In the genomic region with DNA sequence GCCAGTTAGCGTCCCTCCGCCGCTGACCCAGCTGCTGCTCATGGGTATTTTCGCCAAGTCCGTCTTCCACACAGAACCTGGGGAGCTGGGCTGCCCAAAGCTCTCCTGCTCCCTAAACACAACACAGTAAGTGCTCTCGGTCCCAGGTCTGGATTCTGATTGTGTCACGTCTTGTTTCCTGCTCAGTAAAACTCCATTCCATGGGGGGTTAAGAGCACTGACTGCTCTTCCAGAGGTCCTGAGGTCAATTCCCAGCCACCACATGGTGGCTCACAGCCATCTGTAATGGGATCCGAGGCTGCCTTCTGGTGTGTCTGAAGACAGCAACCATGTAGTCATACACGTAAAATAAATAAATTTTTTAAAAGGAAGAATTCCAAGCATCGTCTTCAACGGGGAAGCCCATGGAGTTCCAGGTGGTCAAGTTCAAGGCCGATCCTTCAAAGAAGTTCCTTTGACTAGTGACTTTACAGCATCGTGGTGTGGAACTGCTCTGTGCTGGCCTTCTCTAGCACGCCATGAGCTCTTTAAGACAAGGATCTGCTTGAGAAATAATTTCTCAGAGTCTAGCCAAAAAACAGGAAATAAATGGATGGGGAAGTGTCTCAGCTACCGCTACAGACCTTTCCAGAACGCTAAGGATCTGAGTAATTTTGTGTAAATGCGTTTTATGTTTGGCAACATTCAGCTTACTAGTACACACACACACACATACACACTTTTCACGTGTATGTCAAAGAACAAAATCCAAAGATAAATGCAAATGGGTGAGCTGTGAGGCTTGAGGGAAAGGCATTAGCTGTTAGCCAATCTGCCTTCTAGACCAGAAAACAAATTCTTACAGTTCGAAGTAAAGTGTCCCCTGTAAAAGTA, we compare ENCODE assay signal across 24 mouse cellular contexts. TPM values are rescaled to one million over a fixed set of nuclear protein-coding genes. Genes with fewer than 3 reads are reported as not detected.
DNase-seq lines count a peak whose midpoint lies in the region; ATAC-seq lines count a peak whose summit lies in the region.
"Had no signal": no experiment of that assay in that cellular context is flagged by ENCODE, and none has a peak within 500 bp of the region (broad histone marks: within the 10 kb centered on the region; RNA-seq: fewer than 3 reads in every experiment).

No protein-coding gene starts in this region.

- 89% methylated on average over 19 of the region's 19 CpGs for WGBS in hindbrain, embryonic 11.5 days

- 0 out of 2 replicates have a peak, but pooled peaks have one; percentile 37 for ATAC-seq in common myeloid progenitor, adult 5-6 weeks (replicated peaks; ENCODE audit: low read depth, poor library complexity, severe bottlenecking)
- peak; percentile 71 for ATAC-seq in megakaryocyte, adult 5-6 weeks (ENCODE audit: poor library complexity, severe bottlenecking)
- ATAC-seq in hindbrain, embryonic 11.5 days (ENCODE audit: low FRiP score): no peak
- ATAC-seq: CD4-positive, CD25-positive, alpha-beta regulatory T cell, adult 4 months; forebrain, embryonic 15.5 days; intestine, postnatal 0 days had no signal

- 0 out of 2 replicates have a peak, but pooled peaks cover 2% of the 10 kb centered on the region for H3K36me3 ChIP-seq in hindbrain, embryonic 11.5 days (ENCODE audit: control insufficient read depth, insufficient read depth, low read length)

- H3K27me3 ChIP-seq in hindbrain, embryonic 11.5 days (ENCODE audit: control insufficient read depth, insufficient read depth, low read length): no peaks in the 10 kb centered on the region
- H3K27me3 ChIP-seq: embryonic facial prominence, embryonic 13.5 days; forebrain, embryonic 12.5 days; forebrain, embryonic 15.5 days; hindbrain, embryonic 12.5 days; hindbrain, embryonic 15.5 days had no signal

- H3K4me3 ChIP-seq in hindbrain, embryonic 11.5 days (ENCODE audit: low read depth, low read length): no peak overlapping the region
- H3K4me3 ChIP-seq: embryonic facial prominence, embryonic 10.5 days; embryonic facial prominence, embryonic 13.5 days; erythroblast, embryonic 14.5 days; forebrain, embryonic 12.5 days; forebrain, embryonic 15.5 days; hindbrain, embryonic 12.5 days; hindbrain, embryonic 15.5 days had no signal

- no peaks in the 10 kb centered on the region for H3K4me1 ChIP-seq in hindbrain, embryonic 11.5 days (replicated peaks; ENCODE audit: control insufficient read depth, insufficient read depth, low read length)
- H3K4me1 ChIP-seq: embryonic facial prominence, embryonic 13.5 days; forebrain, embryonic 12.5 days; forebrain, embryonic 15.5 days; hindbrain, embryonic 12.5 days; hindbrain, embryonic 15.5 days had no signal

- H3K4me2 ChIP-seq in hindbrain, embryonic 11.5 days (replicated peaks; ENCODE audit: low read depth, low read length): no peak overlapping the region
- H3K4me2 ChIP-seq: embryonic facial prominence, embryonic 13.5 days; forebrain, embryonic 12.5 days; forebrain, embryonic 15.5 days; heart, embryonic 11.5 days; hindbrain, embryonic 12.5 days; hindbrain, embryonic 15.5 days had no signal

- H3K9me3 ChIP-seq in hindbrain, embryonic 11.5 days (ENCODE audit: control insufficient read depth, low read length): no peaks in the 10 kb centered on the region
- H3K9me3 ChIP-seq: embryonic facial prominence, embryonic 10.5 days; embryonic facial prominence, embryonic 13.5 days; forebrain, embryonic 12.5 days; forebrain, embryonic 15.5 days; hindbrain, embryonic 12.5 days; hindbrain, embryonic 15.5 days had no signal

- no peak overlapping the region for H3K9ac ChIP-seq in hindbrain, embryonic 11.5 days (ENCODE audit: low read depth, low read length)
- H3K9ac ChIP-seq: embryonic facial prominence, embryonic 13.5 days; forebrain, embryonic 12.5 days; forebrain, embryonic 15.5 days; hindbrain, embryonic 12.5 days; hindbrain, embryonic 15.5 days had no signal

- DNase-seq in kidney, postnatal 10 days: peak; percentile 10
- no peak for DNase-seq in kidney, postnatal 36 days
- no peak for DNase-seq in adrenal gland, adult 18-20 months (ENCODE audit: low spot score in 2 of 2)
- no peak for DNase-seq in adrenal gland, adult 2 months
- no peak for DNase-seq in hindbrain, embryonic 11.5 days (ENCODE audit: low spot score)
- DNase-seq: adrenal gland, adult 8-10 months; adrenal gland, postnatal 25 days; cerebellum, adult 18-20 months; cerebellum, adult 9-10 months; cerebellum, postnatal 14 days; embryo, embryonic 11 days; gastrocnemius, postnatal 25 days had no signal

- H3K27ac ChIP-seq in hindbrain, embryonic 11.5 days (ENCODE audit: low read depth, low read length): no peak overlapping the region
- H3K27ac ChIP-seq: embryonic facial prominence, embryonic 10.5 days; embryonic facial prominence, embryonic 13.5 days; forebrain, embryonic 12.5 days; forebrain, embryonic 15.5 days; hindbrain, embryonic 12.5 days; hindbrain, embryonic 15.5 days had no signal

RNA-seq across cellular contexts. Expression of a gene that starts 26.0 kb away (rescaled TPM):
- 67.0 and 76.1 TPM in 2 replicates for total RNA-seq in common myeloid progenitor, adult 5-6 weeks (2017)
- 86.3 and 89.1 TPM in 2 replicates for total RNA-seq in megakaryocyte, adult 5-6 weeks (2015)
- total RNA-seq in megakaryocyte, adult 5-6 weeks (2017): 80.3 and 117 TPM in 2 replicates
- total RNA-seq in adrenal gland, adult 18-20 months (2021): 10 to 100 TPM; 48.2 to 54.8 TPM
- 10 to 100 TPM; 47.0 to 55.4 TPM for total RNA-seq in adrenal gland, adult 2 months (2021)
- polyA plus RNA-seq in adrenal gland, adult 2 months (2012; rRNA removed): 145 and 155 TPM in 2 replicates
- 76.6 and 87.8 TPM in 2 replicates for polyA plus RNA-seq in hindbrain, embryonic 11.5 days (2014; fragmentation: Nextera tagmentation; extraction: Ambion mirVana)

RNA-seq across cellular contexts. Expression of a gene that starts 55.2 kb away (rescaled TPM):
- 0.14 TPM in 1 of 2 replicates, not detected in the other for total RNA-seq in common myeloid progenitor, adult 5-6 weeks (2017)
- total RNA-seq in megakaryocyte, adult 5-6 weeks (2015): 0.38 TPM in 1 of 2 replicates, not detected in the other
- total RNA-seq in megakaryocyte, adult 5-6 weeks (2017): not detected in 2 replicates
- 10 to 100 TPM; 20.3 to 33.2 TPM for total RNA-seq in adrenal gland, adult 18-20 months (2021)
- total RNA-seq in adrenal gland, adult 2 months (2021): 10 to 100 TPM; 21.4 to 29.3 TPM
- polyA plus RNA-seq in adrenal gland, adult 2 months (2012; rRNA removed): 14.6 and 19.2 TPM in 2 replicates
- 6.0 and 6.3 TPM in 2 replicates for polyA plus RNA-seq in hindbrain, embryonic 11.5 days (2014; fragmentation: Nextera tagmentation; extraction: Ambion mirVana)
- polyA plus RNA-seq: erythroblast, embryonic 14.5 days had no signal

Comparison
In these comparisons a context has a peak if more than half of its experiments do, and no peak if none do; other contexts are left out.
1. RNA of a gene that starts 55.2 kb away (total RNA-seq): 20.3 to 33.2 TPM in adrenal gland, adult 18-20 months and 21.4 to 29.3 TPM in adrenal gland, adult 2 months; 0.38 TPM in megakaryocyte, adult 5-6 weeks and 0.14 TPM in common myeloid progenitor, adult 5-6 weeks; every median in the first group is over 10 times any median in the second.